Mouse (Mus musculus) forebrain, embryonic 14.5 days (tissue): Measurements from ENCODE around the gene Ttc38. TPM values are rescaled to one million over a fixed set of nuclear protein-coding genes. Genes with fewer than 3 reads are reported as not detected.

Source experiments
- polyA plus RNA-seq: library from polyadenylated mRNA; unstranded; fragments of >200 nt; fragmentation: Nextera tagmentation; extraction: Ambion mirVana; gene quantifications from 2 replicates; pipeline ENCODE4 v1.2.1, GENCODE M21; 2014

Ttc38 gene
- polyA plus RNA-seq, 1 experiment from 2014 or later = 2.6 TPM

Other genes starting within 250 kb of the Ttc38 start
- 73.4 and 84.7 TPM in 2 replicates for gene Wnt7b, start 249.8 kb upstream of the Ttc38 start, polyA plus RNA-seq
- gene Ppara, start 97.3 kb upstream of the Ttc38 start, polyA plus RNA-seq = 0.67 and 0.73 TPM in 2 replicates
- gene Cdpf1, start 20.6 kb upstream of the Ttc38 start, polyA plus RNA-seq = 28.4 and 29.5 TPM in 2 replicates
- gene Pkdrej, start 10.6 kb upstream of the Ttc38 start, polyA plus RNA-seq = 0.05 TPM in 2 replicates
- gene Gtse1, start 27.4 kb downstream of the Ttc38 start, polyA plus RNA-seq = 14.3 and 15.7 TPM in 2 replicates
- gene Trmu, start 47.0 kb downstream of the Ttc38 start, polyA plus RNA-seq = 33.5 and 39.5 TPM in 2 replicates
- gene Celsr1, start 201.5 kb downstream of the Ttc38 start, polyA plus RNA-seq = 8.6 and 9.6 TPM in 2 replicates
- 20.7 and 28.0 TPM in 2 replicates for gene Gramd4, start 225.4 kb downstream of the Ttc38 start, polyA plus RNA-seq